Mouse (Mus musculus) ovary, postnatal 36 days (tissue): Measurements from ENCODE around the gene Ern1.
"Not testable (repeated sequence)": the region's sequence is repeated elsewhere in the genome, so short reads cannot be mapped to it uniquely, and the experiment has no call there.

Source experiments
- DNase-seq: peaks from one replicate; pipeline ENCODE4 v3.0.0; 2022; ENCODE audit warnings: low spot score, mixed read lengths

Gene Ern1

GRCm38 (mm10) chr11:106437039-106437438, 50.6 kb downstream of the Ern1 start:
- no peak for DNase-seq

GRCm38 (mm10) chr11:106430392-106430791, 57.3 kb downstream of the Ern1 start:
- no peak for DNase-seq

GRCm38 (mm10) chr11:106429689-106430088, 58.0 kb downstream of the Ern1 start:
- DNase-seq: no peak

- DNase-seq: no peak
Observed at GRCm38 (mm10) chr11:106428556-106428955, 59.1 kb downstream of the Ern1 start.

DNA sequence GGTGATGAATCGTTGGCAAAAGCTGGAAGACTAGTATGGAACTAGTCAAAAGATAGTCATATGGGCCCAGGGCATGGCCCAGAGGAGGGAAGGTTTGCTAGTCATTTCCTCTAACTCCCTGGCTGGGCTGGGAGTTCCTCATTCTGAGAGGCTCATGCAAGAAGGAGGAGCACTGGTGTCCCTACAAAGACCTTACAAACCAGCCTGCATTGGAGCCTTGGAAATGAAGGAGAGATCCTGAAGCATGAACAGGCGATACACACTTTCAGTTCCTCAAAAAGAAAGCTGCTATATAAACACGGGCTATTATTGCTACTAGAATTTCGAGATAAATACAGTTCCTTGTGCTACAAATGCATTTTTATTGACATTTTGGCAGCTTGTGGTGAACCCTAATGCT, 59.5 kb downstream of the Ern1 start:
- DNase-seq: no peak

GRCm38 (mm10) chr11:106426447-106426846, 61.2 kb downstream of the Ern1 start:
- no peak for DNase-seq

- DNase-seq: no peak
Observed at GRCm38 (mm10) chr11:106425201-106425600, 62.5 kb downstream of the Ern1 start.

GRCm38 (mm10) chr11:106419262-106420102, 68.2 kb downstream of the Ern1 start:
- DNase-seq: no peak

DNA sequence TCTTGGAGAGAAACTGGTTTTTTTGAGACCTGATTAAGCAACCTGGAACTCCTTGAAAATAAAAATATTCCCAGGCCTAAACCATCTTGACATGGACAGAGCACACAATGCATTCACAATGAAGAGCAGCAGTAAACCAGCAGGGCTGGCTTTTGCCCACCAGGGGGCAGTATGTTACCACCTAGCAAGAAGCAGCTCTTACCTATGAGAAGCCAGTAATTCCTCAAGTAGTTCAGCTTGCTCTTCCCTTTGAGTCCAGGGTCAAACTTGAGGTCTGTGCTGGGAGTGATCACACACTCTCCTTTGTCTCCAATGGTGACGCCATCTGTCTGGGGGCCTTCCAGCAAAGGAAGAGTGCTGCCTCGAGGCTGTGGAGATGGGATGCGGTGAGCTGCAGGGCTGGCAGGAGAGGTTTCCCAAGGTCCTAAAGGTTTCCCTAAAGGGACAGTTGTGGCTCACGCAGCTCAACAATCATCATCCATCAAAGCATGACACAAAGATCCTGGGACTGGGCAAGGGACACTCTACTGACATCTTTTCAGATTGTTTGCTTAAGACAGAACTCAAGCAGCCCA, 68.9 kb downstream of the Ern1 start:
- peak; percentile 79 for DNase-seq

- DNase-seq: no peak
Observed at GRCm38 (mm10) chr11:106417860-106418259, 69.8 kb downstream of the Ern1 start.

- DNase-seq: no peak
Observed at GRCm38 (mm10) chr11:106416331-106416730, 71.3 kb downstream of the Ern1 start.

DNA sequence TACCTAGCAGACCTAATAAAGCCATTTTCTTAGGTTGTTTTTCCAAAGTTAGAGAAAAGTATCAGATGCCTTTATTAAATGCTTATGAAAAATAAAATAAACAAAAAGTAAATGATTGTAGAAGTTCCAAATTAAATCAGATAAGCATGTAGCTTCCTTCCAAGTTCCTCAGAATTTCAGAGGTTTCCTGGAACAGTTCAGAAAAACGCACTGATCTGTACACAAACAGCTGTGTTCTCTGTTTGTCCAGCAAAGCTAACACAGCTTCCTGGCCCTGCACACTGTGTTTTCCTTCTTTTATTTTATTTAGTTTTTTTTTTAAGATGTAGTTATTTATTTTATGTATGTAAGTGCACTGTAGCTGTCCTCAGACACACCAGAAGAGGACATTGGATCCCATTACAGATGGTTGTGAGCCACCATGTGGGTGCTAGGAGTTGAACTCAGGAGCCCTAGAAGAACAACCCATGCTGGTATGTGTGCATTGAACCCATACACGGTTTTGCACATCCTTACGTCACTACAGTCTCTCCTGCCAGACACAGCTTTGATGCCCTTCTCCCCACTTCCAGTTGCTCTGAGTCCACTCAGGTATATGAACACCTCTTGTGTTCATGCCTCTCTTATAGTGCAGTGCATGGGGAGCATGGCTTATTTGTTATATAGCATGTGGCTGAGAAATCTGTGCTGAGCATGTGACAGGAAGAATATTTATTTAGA, 74.9 kb downstream of the Ern1 start:
- no peak for DNase-seq

- DNase-seq: no peak
Observed at GRCm38 (mm10) chr11:106411157-106411556, 76.5 kb downstream of the Ern1 start.

- no peak for DNase-seq
Observed at GRCm38 (mm10) chr11:106410507-106410906, 77.1 kb downstream of the Ern1 start.

GRCm38 (mm10) chr11:106410011-106410410, 77.6 kb downstream of the Ern1 start:
- DNase-seq: peak; percentile 30

- no peak for DNase-seq
Observed at GRCm38 (mm10) chr11:106398481-106398880, 89.2 kb downstream of the Ern1 start.

DNA sequence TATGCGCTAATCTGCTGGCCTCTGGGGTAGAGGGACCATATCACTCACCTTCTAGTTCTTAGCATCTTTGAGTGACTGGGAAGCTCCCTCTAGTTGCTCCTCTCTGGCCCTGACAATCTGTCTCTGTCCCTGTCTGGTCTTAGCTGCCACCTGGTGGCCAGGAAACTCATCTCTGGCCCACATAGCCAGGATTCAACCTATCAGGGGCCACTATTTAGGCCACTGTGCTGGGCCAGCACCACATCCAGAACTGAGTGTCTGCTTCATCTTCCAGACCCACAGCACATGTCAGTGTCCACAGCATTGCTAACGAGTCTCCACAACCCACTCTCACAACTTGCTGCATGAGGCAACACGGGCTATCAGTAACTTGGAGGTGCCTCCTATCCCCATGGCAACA, 90.0 kb downstream of the Ern1 start:
- DNase-seq: no peak

DNA sequence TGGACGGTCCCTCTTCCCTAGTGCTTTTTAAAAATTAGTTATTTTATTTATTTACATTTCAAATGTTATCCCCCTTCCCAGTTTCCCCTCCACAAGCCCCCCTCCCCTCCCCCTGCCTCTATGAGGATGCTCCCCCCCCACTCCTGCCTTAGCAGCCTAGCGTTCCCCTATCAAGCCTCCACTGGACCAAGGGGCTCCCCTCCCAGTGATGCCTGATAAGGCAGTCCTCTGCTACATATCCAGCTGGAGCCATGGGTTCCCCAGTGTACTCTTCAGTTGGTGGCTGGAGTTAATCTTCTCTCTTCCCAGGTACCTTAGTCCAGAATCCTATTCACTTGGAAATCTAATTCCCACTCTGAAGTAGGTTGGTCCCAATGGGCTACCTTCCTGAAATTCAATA, 93.6 kb downstream of the Ern1 start:
- not testable (repeated sequence) for DNase-seq

GRCm38 (mm10) chr11:106393331-106393616, 94.4 kb downstream of the Ern1 start:
- DNase-seq: no peak

GRCm38 (mm10) chr11:106392597-106393330, 94.9 kb downstream of the Ern1 start:
- DNase-seq: no peak

DNA sequence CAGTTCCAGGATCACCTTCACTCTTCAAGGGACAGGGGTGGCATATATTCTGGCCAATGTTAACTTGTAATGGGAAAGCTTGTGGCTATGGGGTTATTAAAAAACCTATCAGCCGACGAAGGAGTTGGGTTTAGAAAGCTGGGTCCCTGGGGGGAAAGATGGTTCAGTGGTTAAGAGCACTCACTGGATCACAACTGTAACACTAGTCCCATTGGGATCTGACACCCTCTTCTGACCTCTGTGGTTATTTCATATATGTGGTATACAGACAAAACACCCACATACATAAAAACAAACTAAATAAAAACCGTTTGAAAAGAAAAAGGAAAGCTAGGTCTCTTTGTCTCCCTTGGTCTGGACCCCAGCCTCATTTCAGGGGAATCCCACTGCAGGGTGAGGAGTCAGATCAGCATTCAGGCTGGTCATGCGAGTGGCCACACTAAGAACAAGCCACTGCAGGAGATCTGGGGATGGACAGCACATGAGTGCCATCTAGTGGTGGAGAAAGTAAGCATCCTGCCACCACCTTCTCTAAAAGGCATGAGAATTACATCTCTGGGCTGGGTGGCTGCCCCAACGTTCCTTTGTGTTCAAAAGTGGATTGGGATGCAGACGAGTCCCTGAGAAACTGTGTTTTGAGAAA, 96.0 kb downstream of the Ern1 start:
- peak; percentile 43 for DNase-seq

DNA sequence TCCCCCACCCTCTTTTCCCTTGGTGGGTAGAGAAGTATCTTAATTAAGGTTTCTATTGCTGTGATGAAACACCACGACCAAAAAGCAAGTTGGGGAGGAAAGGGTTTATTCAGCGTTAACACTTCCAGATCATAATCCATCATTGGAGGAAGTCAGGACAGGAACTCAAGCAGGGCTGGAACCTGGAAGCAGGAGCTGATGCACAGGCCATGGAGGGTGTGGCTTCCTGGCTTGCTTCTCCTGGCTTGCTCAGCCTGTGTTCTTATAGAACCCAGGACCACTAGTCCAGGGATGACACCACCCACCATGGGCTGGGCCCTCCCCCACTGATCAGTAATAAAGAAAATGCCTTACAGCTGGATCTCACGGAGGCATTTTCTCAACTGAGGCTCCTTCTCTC, 96.9 kb downstream of the Ern1 start:
- DNase-seq: no peak
